Mouse (Mus musculus): ENCODE measurements around the gene Popdc2. TPM values are rescaled to one million over a fixed set of nuclear protein-coding genes. Genes with fewer than 3 reads are reported as not detected.

Gene Popdc2
- polyA plus RNA-seq, 1 experiment: 20.9 TPM

GRCm38 (mm10) chr16:38341396-38342324 lies 20.3 kb upstream of the Popdc2 start, which contains the start of gene Maats1:
Gene Maats1 (minus strand): TSS chr16:38342143.
- Histone ChIP-seq H3K27ac (ENCODE audit: control insufficient read depth, insufficient read depth, low read depth, low read length, poor library complexity) (no peak within 1 kb of the TSS), H3K4me1 (ENCODE audit: control insufficient read depth, insufficient read depth, low read length) (no peaks in the 10 kb centered on the region), H3K4me3 (replicated peaks; ENCODE audit: control insufficient read depth, low read depth, low read length) (no peak within 1 kb of the TSS)
- TF ChIP-seq CTCF (IDR thresholded peaks at IDR 0.05; ENCODE audit: control insufficient read depth, insufficient read depth, low read length): no peak
- WGBS: 39% methylated on average over 30 of the region's 30 CpGs

- 77% methylated on average over 3 of the region's 3 CpGs for WGBS
- Histone ChIP-seq H3K27ac (ENCODE audit: control insufficient read depth, insufficient read depth, low read depth, low read length, poor library complexity) (no peak overlapping the region), H3K4me1 (ENCODE audit: control insufficient read depth, insufficient read depth, low read length) (no peaks in the 10 kb centered on the region; the same call in 1 of the 2 replicates), H3K4me3 (replicated peaks; ENCODE audit: control insufficient read depth, low read depth, low read length) (no peak overlapping the region)
- no peak for TF ChIP-seq POLR2A (IDR thresholded peaks at IDR 0.05; ENCODE audit: borderline replicate concordance, control insufficient read depth, low read depth, low read length)
- no peak for TF ChIP-seq CTCF (IDR thresholded peaks at IDR 0.05; ENCODE audit: control insufficient read depth, insufficient read depth, low read length)
These were observed 16.9 kb upstream of the Popdc2 start for GRCm38 (mm10) chr16:38344941-38345725.

GRCm38 (mm10) chr16:38346529-38347325 lies 15.3 kb upstream of the Popdc2 start, which contains the start of the genes Cox17 and Gm21987:
Gene Cox17 (plus strand): TSS chr16:38346991.
Gene Gm21987 (plus strand): TSS chr16:38347040.
- peak within 1 kb of the TSS; percentile 89 for H3K27ac ChIP-seq (ENCODE audit: control insufficient read depth, insufficient read depth, low read depth, low read length, poor library complexity)
- 2% methylated on average over 35 of the region's 35 CpGs for WGBS
- no peaks in the 10 kb centered on the region; the same call in 1 of the 2 replicates for H3K4me1 ChIP-seq (ENCODE audit: control insufficient read depth, insufficient read depth, low read length)
- peak; percentile 83 for TF ChIP-seq POLR2A (IDR thresholded peaks at IDR 0.05; ENCODE audit: borderline replicate concordance, control insufficient read depth, low read depth, low read length)
- TF ChIP-seq CTCF (IDR thresholded peaks at IDR 0.05; ENCODE audit: control insufficient read depth, insufficient read depth, low read length): no peak
- H3K4me3 ChIP-seq (replicated peaks; ENCODE audit: control insufficient read depth, low read depth, low read length): peak within 1 kb of the TSS; percentile 99

DNA sequence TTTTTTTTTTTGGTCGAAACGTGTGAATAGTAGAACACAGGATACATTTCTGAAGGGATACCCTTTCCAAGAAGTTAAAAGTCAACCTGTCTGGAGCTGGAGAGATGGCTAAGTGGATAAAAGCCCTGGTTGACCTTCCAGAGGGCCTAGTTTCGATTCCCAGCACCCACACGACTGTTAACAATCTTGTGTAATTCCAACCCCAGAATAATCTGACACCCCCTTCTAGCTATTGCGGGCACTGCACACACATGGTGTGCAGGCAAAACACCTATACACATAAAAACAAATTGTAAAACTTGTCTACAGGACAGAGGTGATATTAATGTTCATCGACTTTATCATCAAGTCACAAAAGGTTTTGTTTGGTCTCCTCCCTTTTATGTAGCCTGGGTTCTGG lies 14.4 kb upstream of the Popdc2 start:
- Histone ChIP-seq H3K4me3 (replicated peaks; ENCODE audit: control insufficient read depth, low read depth, low read length) (peak overlapping the region; percentile 62), H3K27ac (ENCODE audit: control insufficient read depth, insufficient read depth, low read depth, low read length, poor library complexity) (no peak overlapping the region), H3K4me1 (ENCODE audit: control insufficient read depth, insufficient read depth, low read length) (no peaks in the 10 kb centered on the region; the same call in 1 of the 2 replicates)
- no peak for TF ChIP-seq CTCF (IDR thresholded peaks at IDR 0.05; ENCODE audit: control insufficient read depth, insufficient read depth, low read length)
- WGBS: 34% methylated on average over 6 of the region's 6 CpGs

- no peak overlapping the region for H3K27ac ChIP-seq (ENCODE audit: control insufficient read depth, insufficient read depth, low read depth, low read length, poor library complexity)
- TF ChIP-seq CTCF (IDR thresholded peaks at IDR 0.05; ENCODE audit: control insufficient read depth, insufficient read depth, low read length) (no peak), POLR2A (IDR thresholded peaks at IDR 0.05; ENCODE audit: borderline replicate concordance, control insufficient read depth, low read depth, low read length) (no peak)
- whole genome bisulfite sequencing: 61% methylated on average over 9 of the region's 9 CpGs
- no peaks in the 10 kb centered on the region; the same call in 1 of the 2 replicates for H3K4me1 ChIP-seq (ENCODE audit: control insufficient read depth, insufficient read depth, low read length)
- H3K4me3 ChIP-seq (replicated peaks; ENCODE audit: control insufficient read depth, low read depth, low read length): peak overlapping the region; percentile 33
These were observed 13.7 kb upstream of the Popdc2 start for GRCm38 (mm10) chr16:38348217-38348761.

DNA sequence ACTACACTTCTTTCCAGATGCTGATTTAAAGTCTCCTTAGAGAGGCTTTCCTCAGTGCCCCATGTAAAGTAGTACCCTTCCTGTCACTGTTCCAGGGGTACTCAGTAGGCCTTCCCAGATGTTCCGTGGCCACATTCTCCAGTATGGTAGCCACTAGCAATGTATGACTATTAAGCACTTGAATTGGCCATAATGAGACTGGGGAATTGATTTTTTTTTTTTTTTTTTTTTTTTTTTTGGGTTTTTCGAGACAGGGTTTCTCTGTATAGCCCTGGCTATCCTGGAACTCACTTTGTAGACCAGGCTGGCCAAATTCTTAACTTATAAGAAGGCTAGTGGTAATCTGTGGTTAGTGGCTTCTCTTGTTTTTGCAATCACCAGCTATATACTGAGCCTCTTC lies 12.1 kb upstream of the Popdc2 start:
- Histone ChIP-seq H3K4me3 (replicated peaks; ENCODE audit: control insufficient read depth, low read depth, low read length) (no peak overlapping the region), H3K4me1 (ENCODE audit: control insufficient read depth, insufficient read depth, low read length) (no peaks in the 10 kb centered on the region; the same call in 1 of the 2 replicates)
- no peak for TF ChIP-seq CTCF (IDR thresholded peaks at IDR 0.05; ENCODE audit: control insufficient read depth, insufficient read depth, low read length)

GRCm38 (mm10) chr16:38350361-38350855 lies 11.6 kb upstream of the Popdc2 start:
- 66% methylated on average over 7 of the region's 7 CpGs for WGBS
- Histone ChIP-seq H3K27ac (ENCODE audit: control insufficient read depth, insufficient read depth, low read depth, low read length, poor library complexity) (no peak overlapping the region), H3K4me3 (replicated peaks; ENCODE audit: control insufficient read depth, low read depth, low read length) (no peak overlapping the region), H3K4me1 (ENCODE audit: control insufficient read depth, insufficient read depth, low read length) (no peaks in the 10 kb centered on the region; the same call in 1 of the 2 replicates)
- no peak for TF ChIP-seq POLR2A (IDR thresholded peaks at IDR 0.05; ENCODE audit: borderline replicate concordance, control insufficient read depth, low read depth, low read length)
- no peak for TF ChIP-seq CTCF (IDR thresholded peaks at IDR 0.05; ENCODE audit: control insufficient read depth, insufficient read depth, low read length)

More for the DNA sequence above, 12.1 kb upstream of the Popdc2 start:
- no peak overlapping the region for H3K27ac ChIP-seq (ENCODE audit: control insufficient read depth, insufficient read depth, low read depth, low read length, poor library complexity)
- WGBS: 83% methylated on average over 2 of the region's 2 CpGs
